Mouse (Mus musculus): ENCODE measurements around the gene Cav3. TPM values are rescaled to one million over a fixed set of nuclear protein-coding genes. Genes with fewer than 3 reads are reported as not detected.

Gene Cav3
- total and polyA plus RNA-seq, 2 experiments from 2014 or later: not detected

DNA sequence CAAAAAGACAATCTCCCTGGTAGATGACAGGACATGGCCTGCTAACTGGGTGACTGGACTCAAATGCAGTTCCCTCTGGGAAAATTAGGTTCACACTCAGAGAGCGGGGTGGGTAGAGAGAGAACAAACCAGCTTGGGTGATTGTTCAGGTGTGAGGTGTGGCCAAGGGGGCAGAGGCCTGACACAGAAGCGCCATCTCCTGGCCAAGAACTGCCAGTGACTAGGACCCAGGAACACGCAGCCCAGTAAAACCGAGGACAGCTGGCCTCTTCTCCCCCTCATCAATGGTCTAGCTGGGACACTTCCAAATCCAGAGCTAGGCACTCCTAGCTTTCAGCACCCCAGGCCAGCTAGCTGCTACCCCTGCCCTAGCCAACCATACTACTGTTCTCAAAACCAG is 25.0 kb downstream of the Cav3 start:
- ATAC-seq (ENCODE audit: low FRiP score) (0 out of 2 replicates have a peak, but pooled peaks have one; percentile 27), DNase-seq (ENCODE audit: low spot score) (peak; percentile 56)
- Histone ChIP-seq H3K9ac (replicated peaks; ENCODE audit: low read length, poor library complexity, severe bottlenecking) (no peak overlapping the region), H3K4me3 (ENCODE audit: low read depth, low read length) (no peak overlapping the region), H3K4me1 (ENCODE audit: insufficient read depth, low read length) (peaks cover 5% of the 10 kb centered on the region; the same call in 1 of the 2 replicates), H3K27me3 (ENCODE audit: insufficient read depth, low read length) (peaks cover 20% of the 10 kb centered on the region), H3K27ac (ENCODE audit: low read depth, low read length) (no peak overlapping the region), H3K4me2 (ENCODE audit: low read depth, low read length, poor library complexity, severe bottlenecking) (no peak overlapping the region), H3K9me3 (ENCODE audit: low read length) (no peaks in the 10 kb centered on the region), H3K36me3 (ENCODE audit: insufficient read depth, low read length) (no peaks in the 10 kb centered on the region)
- WGBS: 9% methylated on average over 4 of the region's 4 CpGs
- peak; percentile 71 for TF ChIP-seq CTCF (IDR thresholded peaks at IDR 0.05)

GRCm38 (mm10) chr6:112487993-112488392 is 28.7 kb downstream of the Cav3 start:
- Histone ChIP-seq H3K4me3 (ENCODE audit: low read depth, low read length) (no peak overlapping the region), H3K9me3 (ENCODE audit: low read length) (no peaks in the 10 kb centered on the region), H3K4me2 (ENCODE audit: low read depth, low read length, poor library complexity, severe bottlenecking) (no peak overlapping the region), H3K4me1 (ENCODE audit: insufficient read depth, low read length) (peaks cover 5% of the 10 kb centered on the region), H3K9ac (replicated peaks; ENCODE audit: low read length, poor library complexity, severe bottlenecking) (no peak overlapping the region), H3K27ac (ENCODE audit: low read depth, low read length) (no peak overlapping the region), H3K27me3 (ENCODE audit: insufficient read depth, low read length) (peaks cover 38% of the 10 kb centered on the region), H3K36me3 (ENCODE audit: insufficient read depth, low read length) (no peaks in the 10 kb centered on the region)
- ATAC-seq (ENCODE audit: low FRiP score) (no peak), DNase-seq (ENCODE audit: low spot score) (no peak)
- TF ChIP-seq CTCF (IDR thresholded peaks at IDR 0.05): no peak
- WGBS: 82% methylated on average over 5 of the region's 5 CpGs

DNA sequence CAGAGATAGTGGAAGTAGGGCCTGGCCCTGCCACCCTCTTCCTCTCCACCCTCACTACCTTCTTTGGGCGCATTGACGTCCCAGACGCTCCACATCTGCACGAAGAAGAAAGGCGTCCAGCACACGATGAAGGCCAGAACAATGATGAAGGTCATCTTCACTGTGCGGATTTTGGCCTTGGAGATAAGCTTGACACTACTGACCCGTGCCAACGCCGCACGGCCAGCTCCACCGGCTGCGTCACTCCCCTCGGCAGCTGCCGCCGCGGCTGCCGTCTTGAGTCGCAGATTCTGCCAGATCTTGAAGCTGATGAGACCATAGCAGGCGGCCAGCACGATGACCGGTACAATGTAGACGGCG is 29.5 kb downstream of the Cav3 start:
- H3K4me3 ChIP-seq (ENCODE audit: low read depth, low read length): peak overlapping the region; percentile 38
- WGBS: 34% methylated on average over 24 of the region's 24 CpGs
- H3K36me3 ChIP-seq (ENCODE audit: insufficient read depth, low read length): no peaks in the 10 kb centered on the region
- peaks cover 38% of the 10 kb centered on the region for H3K27me3 ChIP-seq (ENCODE audit: insufficient read depth, low read length)
- DNase-seq (ENCODE audit: low spot score) (peak; percentile 46), ATAC-seq (ENCODE audit: low FRiP score) (no peak)
- H3K27ac ChIP-seq (ENCODE audit: low read depth, low read length): no peak overlapping the region
- peak overlapping the region; percentile 33; the same call in 1 of the 2 replicates for H3K9ac ChIP-seq (replicated peaks; ENCODE audit: low read length, poor library complexity, severe bottlenecking)
- peak overlapping the region; percentile 69 for H3K4me2 ChIP-seq (ENCODE audit: low read depth, low read length, poor library complexity, severe bottlenecking)
- peaks cover 5% of the 10 kb centered on the region for H3K4me1 ChIP-seq (ENCODE audit: insufficient read depth, low read length)
- no peak for TF ChIP-seq CTCF (IDR thresholded peaks at IDR 0.05)
- no peaks in the 10 kb centered on the region for H3K9me3 ChIP-seq (ENCODE audit: low read length)

DNA sequence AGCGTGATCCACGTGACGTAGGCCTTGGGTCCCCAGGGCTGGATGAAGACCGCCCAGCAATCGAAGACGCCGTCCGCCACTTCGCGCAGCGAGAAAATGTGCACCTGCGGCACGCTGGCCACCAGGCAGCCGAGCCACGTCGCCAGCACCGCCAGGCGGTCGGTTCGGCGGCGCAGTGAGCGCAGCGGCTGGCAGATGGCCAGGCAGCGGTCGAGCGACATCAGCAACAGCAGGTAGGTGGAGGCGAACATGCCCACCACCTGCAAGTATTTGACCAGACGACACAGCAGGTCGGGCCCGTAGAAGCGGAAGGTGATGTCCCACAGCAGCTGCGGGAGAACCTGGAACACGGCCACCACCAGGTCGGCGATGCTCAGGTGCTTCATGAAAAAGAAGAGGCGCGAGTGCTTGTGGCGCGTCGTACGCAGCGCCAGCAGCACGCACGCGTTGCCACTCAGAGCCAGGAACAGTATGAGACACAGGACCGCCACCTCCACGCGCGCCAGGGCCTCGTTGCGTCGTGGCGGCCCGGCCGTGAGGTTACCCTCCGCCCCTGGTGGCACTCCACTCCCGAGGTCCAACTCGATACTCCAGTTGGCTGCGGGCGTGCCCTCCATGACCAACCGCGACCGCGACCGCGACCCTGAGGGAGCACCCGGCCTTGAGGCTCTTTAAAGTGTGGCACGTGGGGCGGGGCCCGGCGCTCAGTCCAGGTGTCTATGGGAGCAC is 30.0 kb downstream of the Cav3 start:
- Histone ChIP-seq H3K36me3 (ENCODE audit: insufficient read depth, low read length) (no peaks in the 10 kb centered on the region), H3K27me3 (ENCODE audit: insufficient read depth, low read length) (peaks cover 38% of the 10 kb centered on the region), H3K9me3 (ENCODE audit: low read length) (no peaks in the 10 kb centered on the region), H3K9ac (replicated peaks; ENCODE audit: low read length, poor library complexity, severe bottlenecking) (peak overlapping the region; percentile 33; the same call in 1 of the 2 replicates), H3K4me1 (ENCODE audit: insufficient read depth, low read length) (peaks cover 5% of the 10 kb centered on the region), H3K4me3 (ENCODE audit: low read depth, low read length) (peak overlapping the region; percentile 38), H3K27ac (ENCODE audit: low read depth, low read length) (no peak overlapping the region), H3K4me2 (ENCODE audit: low read depth, low read length, poor library complexity, severe bottlenecking) (peak overlapping the region; percentile 69)
- 3% methylated on average over 68 of the region's 72 CpGs for WGBS
- ATAC-seq (ENCODE audit: low FRiP score) (peak; percentile 45), DNase-seq (ENCODE audit: low spot score) (peak; percentile 14)
- peak; percentile 44 for TF ChIP-seq CTCF (IDR thresholded peaks at IDR 0.05)

- Histone ChIP-seq H3K4me1 (ENCODE audit: insufficient read depth, low read length) (peaks cover 5% of the 10 kb centered on the region), H3K27me3 (ENCODE audit: insufficient read depth, low read length) (peaks cover 38% of the 10 kb centered on the region), H3K4me3 (ENCODE audit: low read depth, low read length) (peak within 1 kb of the TSS; percentile 38), H3K36me3 (ENCODE audit: insufficient read depth, low read length) (no peaks in the 10 kb centered on the region), H3K27ac (ENCODE audit: low read depth, low read length) (no peak within 1 kb of the TSS), H3K9me3 (ENCODE audit: low read length) (no peaks in the 10 kb centered on the region), H3K9ac (replicated peaks; ENCODE audit: low read length, poor library complexity, severe bottlenecking) (peak within 1 kb of the TSS; percentile 33; the same call in 1 of the 2 replicates), H3K4me2 (ENCODE audit: low read depth, low read length, poor library complexity, severe bottlenecking) (peak within 1 kb of the TSS; percentile 69)
- DNase-seq (ENCODE audit: low spot score) (no peak), ATAC-seq (ENCODE audit: low FRiP score) (peak; percentile 5; the same call in 1 of the 2 replicates)
- 11% methylated on average over 21 of the region's 24 CpGs for WGBS
- TF ChIP-seq CTCF (IDR thresholded peaks at IDR 0.05): no peak
Observed at GRCm38 (mm10) chr6:112489910-112490559, 30.7 kb downstream of the Cav3 start, which contains the start of gene Oxtr. Gene Oxtr (minus strand): TSS chr6:112489943.
